Mouse (Mus musculus) gastrocnemius, postnatal 14 days (tissue): Measurements from ENCODE around the gene Gm9913. TPM values are rescaled to one million over a fixed set of nuclear protein-coding genes. Genes with fewer than 3 reads are reported as not detected.

Experiments used
- DNase-seq: peaks from one replicate; pipeline ENCODE4 v3.0.0; 2021; ENCODE audit warnings: mixed read lengths
- intact Hi-C: fragments of 180-260 bp; cut with DNase I; formaldehyde crosslinking; loops from one replicate; pipeline ENCODE4 v1.15.1; 2025; ENCODE audit warnings: low total_unique reads
- long read RNA-seq, 2 experiments: library from polyadenylated mRNA; stranded (forward); transcript quantifications; one replicate each; pipeline ENCODE4 v2.0.0; 2021
- total RNA-seq, 2 experiments: library from RNA; stranded (reverse); gene quantifications; 2 replicates each; pipeline ENCODE4 v1.2.3; 2021

The Gm9913 gene
- total RNA-seq = under 1 TPM; 0.16 to 0.18 TPM
- long read RNA-seq, experiment 1 = 0 reads
- long read RNA-seq, experiment 2 = 0 reads

DNA sequence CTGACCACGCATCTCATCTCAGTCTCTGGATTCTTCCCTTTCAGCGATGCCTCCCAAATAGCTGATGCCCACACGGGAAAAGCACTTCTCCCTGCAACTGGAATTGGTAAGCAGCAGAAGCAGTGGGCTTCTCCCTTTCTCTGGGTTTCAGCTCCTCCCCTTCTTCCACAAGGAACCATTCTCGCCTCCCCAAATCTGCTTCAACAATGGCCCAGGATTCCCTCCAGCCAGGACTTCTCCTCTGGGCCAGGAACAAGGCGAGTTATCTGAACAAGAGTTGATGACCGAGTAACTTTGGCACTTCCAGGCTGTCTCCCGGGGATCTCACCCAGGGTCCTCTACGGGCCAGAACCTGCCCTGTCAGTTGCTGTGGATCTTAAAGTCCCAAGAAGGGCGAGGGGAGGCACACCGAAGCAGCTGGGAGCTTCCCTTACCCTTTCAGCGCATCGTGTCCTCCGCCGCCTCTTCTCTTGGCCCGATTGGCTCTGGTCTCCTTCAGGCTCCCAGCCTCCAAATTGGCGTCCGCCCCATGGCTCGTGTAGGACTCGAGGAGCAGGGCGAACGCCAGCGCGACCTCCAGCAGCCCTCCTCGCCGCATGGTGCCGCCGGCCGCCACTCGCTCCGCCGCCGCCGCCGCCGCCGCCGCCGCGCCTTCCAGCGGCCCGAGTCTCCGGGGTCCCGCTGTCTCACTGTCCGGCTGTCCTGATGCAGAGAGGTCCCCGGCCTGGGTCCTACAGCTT lies at the start of gene Gm9913:
Gm9913 (plus strand) TSS at position 84 of the 740 bp plus-strand sequence.
- peak; percentile 79 for DNase-seq
- intact Hi-C loops = loop anchor here (10.0 kb wide), 1 partner anchor 100 kb away; no protein-coding TSS in a partner anchor

DNA sequence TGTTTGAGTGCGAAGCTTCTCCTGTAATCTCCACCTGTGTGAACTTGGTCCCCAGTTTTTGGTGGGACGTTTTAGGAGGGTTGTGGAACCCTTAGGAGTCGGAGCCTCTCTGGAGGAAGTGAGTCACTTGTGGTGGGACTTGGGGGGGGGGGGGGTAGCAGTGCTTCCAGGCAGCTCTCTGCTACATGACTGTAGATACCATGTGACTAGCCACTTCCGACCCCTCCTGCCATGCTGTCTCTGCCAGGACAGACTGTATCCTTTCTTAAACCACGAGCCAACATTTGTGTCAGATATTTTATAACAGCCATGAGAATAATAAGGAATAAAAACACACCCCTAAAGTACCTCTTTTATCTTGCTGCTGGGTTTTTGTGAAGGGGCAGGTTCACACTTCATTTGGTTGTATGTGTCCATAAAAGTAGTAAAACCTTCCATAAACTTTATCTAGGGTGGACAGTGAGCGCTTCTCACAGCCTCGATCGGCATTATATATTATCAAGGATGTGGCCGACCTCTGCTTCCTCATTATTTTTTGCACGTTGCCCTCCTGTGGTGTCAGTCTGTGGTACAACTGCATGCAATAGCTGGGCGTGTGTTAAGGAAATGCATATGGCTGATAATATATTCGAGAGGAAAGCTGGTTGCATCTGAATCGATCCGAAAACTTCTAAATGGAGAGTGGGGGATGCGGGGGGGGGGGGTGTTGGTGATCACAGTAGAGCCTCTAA lies 48.7 kb upstream of the Gm9913 start:
- DNase-seq = no peak
- intact Hi-C loops = no loop called here

DNA sequence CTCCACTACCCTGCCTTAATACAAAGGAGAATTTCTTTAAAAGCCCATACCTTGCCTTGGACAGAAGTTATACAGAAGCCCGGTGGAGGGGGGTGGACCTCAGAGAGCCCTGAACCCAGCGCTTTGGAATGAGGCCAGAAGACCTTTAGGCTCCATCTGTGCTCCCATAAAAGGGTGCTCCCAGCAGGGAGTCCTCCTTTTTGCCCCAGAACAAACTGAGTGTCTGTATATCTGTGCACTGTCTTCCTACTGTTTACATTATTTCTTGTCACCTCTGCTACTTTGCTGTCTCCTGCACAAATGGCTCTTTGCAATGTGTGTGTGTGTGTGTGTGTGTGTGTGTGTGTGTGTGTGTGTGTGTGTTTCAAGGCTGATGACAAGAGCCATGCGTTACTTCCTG lies 45.8 kb upstream of the Gm9913 start:
- intact Hi-C loops = no loop called here
- no peak for DNase-seq

GRCm38 (mm10) chr2:125464036-125464435 lies 40.9 kb upstream of the Gm9913 start:
- DNase-seq = no peak
- intact Hi-C loops = no loop called here

GRCm38 (mm10) chr2:125470553-125471295 lies 34.2 kb upstream of the Gm9913 start:
- intact Hi-C loops = no loop called here
- DNase-seq = peak; percentile 58

DNA sequence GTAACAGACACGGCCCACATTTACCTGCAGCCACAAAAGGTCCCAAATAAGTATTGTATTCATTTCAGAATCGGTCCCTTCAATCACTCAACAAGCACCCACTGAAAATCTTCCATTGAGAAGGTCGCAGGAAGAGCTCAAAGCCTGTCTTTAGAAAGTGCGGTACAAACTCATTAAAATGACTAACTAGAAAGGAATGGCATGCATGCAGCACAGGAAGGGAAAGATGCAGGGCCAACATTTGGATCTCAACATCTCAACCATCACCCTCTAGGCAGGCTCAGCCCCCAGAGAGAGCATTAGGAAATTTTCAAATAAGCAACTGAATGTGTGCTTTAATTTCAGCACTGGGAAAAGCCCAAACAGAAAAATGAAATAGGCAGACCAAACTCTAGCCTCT lies 33.2 kb upstream of the Gm9913 start:
- no peak for DNase-seq
- intact Hi-C loops = no loop called here

DNA sequence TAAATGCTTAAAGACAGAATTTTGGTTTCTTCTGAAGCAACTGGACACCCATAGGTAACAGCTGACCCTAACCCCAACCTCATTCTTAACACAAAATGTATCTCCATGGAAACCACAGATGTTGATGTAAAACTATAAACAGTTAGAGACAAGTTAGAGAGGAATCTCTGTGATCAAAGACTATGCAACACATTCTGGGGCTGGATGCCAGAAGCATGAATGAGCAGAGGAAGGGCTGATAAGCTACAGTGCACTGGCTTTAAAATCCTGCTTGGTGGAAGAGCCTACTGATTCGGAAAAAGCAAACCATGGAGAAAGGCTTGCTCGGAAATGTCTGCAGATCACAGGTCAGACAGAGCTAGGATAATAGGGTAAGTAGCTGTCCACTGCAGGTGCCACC lies 31.7 kb upstream of the Gm9913 start:
- intact Hi-C loops = no loop called here

GRCm38 (mm10) chr2:125474690-125475089 lies 30.2 kb upstream of the Gm9913 start:
- intact Hi-C loops = no loop called here
- peak; percentile 45 for DNase-seq

More for the DNA sequence above, 31.7 kb upstream of the Gm9913 start:
- no peak for DNase-seq

DNA sequence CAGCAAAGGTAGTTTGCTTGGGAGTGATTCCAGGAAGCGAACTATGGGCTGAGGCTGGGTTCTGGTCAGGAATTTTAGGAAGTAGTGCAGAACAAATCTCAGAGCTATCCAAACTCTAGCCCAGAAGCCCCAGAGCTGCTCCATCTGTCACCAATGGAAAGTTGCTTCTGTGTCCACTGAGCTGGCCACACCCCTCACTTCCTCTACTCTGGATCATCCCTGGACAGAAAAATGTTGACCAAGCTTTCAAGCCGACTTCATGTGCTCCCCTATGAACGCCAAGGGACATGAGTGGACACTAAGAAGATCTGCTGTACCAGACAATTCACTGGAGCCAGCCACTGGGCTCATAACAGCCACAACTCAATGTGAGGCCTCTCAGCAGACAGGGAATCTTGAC lies 28.7 kb upstream of the Gm9913 start:
- intact Hi-C loops = no loop called here
- no peak for DNase-seq

DNA sequence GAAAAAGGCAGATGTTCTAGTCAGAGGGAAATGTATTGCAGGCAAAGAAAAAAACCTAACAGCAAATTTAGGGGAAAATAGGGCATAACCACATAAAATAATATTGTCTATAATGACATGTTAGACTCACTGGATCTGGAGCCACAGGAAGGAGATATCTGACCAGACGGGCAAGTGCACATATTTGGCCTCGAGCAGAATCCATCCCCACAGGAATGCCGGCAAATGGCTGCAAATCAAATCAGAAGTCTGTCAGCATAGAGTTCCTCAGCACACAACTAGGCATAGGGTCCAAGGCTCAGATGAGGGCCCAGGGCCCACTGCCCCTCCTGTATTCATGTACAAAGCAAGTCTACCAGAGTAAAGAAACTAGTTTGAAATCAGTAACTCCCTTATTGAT lies 27.5 kb upstream of the Gm9913 start:
- intact Hi-C loops = no loop called here
- DNase-seq = no peak

DNA sequence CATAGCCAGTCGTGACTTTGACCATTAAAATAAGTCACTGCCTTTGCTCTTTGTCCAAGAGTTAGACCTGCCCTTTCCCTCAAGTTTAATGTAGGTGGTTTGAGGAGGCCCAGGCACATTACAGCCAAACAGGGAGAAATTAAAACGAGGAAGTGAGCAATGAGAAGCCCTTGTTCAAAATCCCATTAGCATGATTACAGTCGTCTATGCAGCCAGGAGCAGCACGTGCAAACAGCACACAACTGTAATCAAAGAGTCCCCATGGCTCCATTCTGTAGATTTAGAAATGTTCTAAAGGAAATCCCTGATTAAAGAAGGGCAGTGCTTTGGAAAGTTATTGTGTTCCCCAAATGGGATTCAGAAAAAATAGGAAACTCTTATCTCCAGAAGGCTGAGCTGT lies 26.2 kb upstream of the Gm9913 start:
- intact Hi-C loops = no loop called here
- DNase-seq = no peak

DNA sequence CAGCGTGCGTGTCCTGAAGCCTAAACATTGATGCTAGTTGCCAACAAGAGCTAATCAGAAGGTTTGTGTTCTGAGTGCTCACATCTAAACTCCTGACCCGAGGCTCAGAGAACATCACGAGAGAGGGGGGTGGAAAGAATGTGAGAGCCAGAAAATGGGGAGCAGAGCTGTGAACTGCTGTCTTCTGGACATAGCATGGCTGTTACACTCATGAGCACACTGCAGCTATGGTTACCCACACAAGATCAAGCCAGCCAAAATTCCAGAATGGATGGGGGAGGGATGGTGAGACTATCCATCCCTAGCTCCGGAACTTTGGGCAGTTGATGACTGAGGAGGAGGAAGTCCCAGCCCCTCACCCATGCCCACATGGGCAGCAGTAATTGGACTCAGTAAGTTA lies 24.8 kb upstream of the Gm9913 start:
- no peak for DNase-seq
- intact Hi-C loops = no loop called here

- intact Hi-C loops = no loop called here
Observed at GRCm38 (mm10) chr2:125481116-125481515, 23.8 kb upstream of the Gm9913 start.

GRCm38 (mm10) chr2:125481531-125482317 lies 23.2 kb upstream of the Gm9913 start:
- intact Hi-C loops = no loop called here

More at GRCm38 (mm10) chr2:125481116-125481515, 23.8 kb upstream of the Gm9913 start:
- DNase-seq = no peak

GRCm38 (mm10) chr2:125484164-125484563 lies 20.7 kb upstream of the Gm9913 start:
- intact Hi-C loops = no loop called here
- peak; percentile 40 for DNase-seq

More at GRCm38 (mm10) chr2:125481531-125482317, 23.2 kb upstream of the Gm9913 start:
- DNase-seq = no peak

- no peak for DNase-seq
- intact Hi-C loops = no loop called here
Observed at GRCm38 (mm10) chr2:125484910-125485309, 20.0 kb upstream of the Gm9913 start.

DNA sequence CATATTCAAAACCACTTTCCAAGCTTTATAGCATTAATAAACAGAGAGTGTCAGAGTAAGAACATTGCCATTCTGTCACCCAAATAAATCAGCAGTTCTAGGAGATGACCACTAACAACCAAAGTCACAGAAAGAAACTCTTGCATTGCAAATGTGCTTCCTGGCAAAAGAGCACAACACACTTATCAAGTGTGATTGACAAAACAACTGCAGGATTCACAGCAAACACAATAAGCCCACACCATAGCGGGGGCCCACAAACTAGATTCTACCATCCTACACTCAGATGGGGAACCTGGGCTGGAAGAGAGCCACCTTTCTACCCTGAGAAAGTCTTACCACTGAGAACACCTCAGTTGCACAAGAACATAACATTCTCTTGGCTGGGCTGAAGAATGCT lies 14.9 kb upstream of the Gm9913 start:
- intact Hi-C loops = loop anchor here (10.0 kb wide), 1 partner anchor 155 kb away; no protein-coding TSS in a partner anchor
- DNase-seq = no peak

- DNase-seq = no peak
- intact Hi-C loops = loop anchor here (10.0 kb wide), 1 partner anchor 157 kb away; no protein-coding TSS in a partner anchor
Observed at GRCm38 (mm10) chr2:125492050-125492900, 12.6 kb upstream of the Gm9913 start.
